Mouse (Mus musculus): ENCODE data around the gene Rpl27. TPM values are rescaled to one million over a fixed set of nuclear protein-coding genes. Genes with fewer than 3 reads are reported as not detected.
A peak's percentile ranks its signal among the peaks of the same experiment; 100 is the strongest.
"Not testable (repeated sequence)": the region's sequence is repeated elsewhere in the genome, so short reads cannot be mapped to it uniquely, and the experiment has no call there.

Gene Rpl27
- polyA plus RNA-seq, 1 experiment from 2014 or later, result 204 TPM

- ATAC-seq, result peak; percentile 50
- 9% methylated on average over 23 of the region's 23 CpGs for WGBS
- H3K9ac ChIP-seq (ENCODE audit: low read depth, low read length), result peak within 1 kb of the TSS; percentile 91
- H3K36me3 ChIP-seq (ENCODE audit: control insufficient read depth, insufficient read depth, low read length), result 0 out of 2 replicates have a peak, but pooled peaks cover 2% of the 10 kb centered on the region
- no peaks in the 10 kb centered on the region for H3K27me3 ChIP-seq (replicated peaks; ENCODE audit: control insufficient read depth, insufficient read depth, low read length)
- H3K9me3 ChIP-seq (ENCODE audit: control insufficient read depth, low read length), result no peaks in the 10 kb centered on the region
- peak within 1 kb of the TSS; percentile 98 for H3K4me3 ChIP-seq (ENCODE audit: low read length)
- H3K4me2 ChIP-seq (ENCODE audit: low read length), result peak within 1 kb of the TSS; percentile 94
- H3K27ac ChIP-seq (ENCODE audit: low read depth, low read length), result peak within 1 kb of the TSS; percentile 92
- peaks cover 24% of the 10 kb centered on the region for H3K4me1 ChIP-seq (ENCODE audit: control insufficient read depth, insufficient read depth, low read depth, low read length)
Measured at GRCm38 (mm10) chr11:101424105-101424851, 17.8 kb upstream of the Rpl27 start, which contains the start of gene Gm27029. TSS of gene Gm27029 (minus strand) at chr11:101424796.

DNA sequence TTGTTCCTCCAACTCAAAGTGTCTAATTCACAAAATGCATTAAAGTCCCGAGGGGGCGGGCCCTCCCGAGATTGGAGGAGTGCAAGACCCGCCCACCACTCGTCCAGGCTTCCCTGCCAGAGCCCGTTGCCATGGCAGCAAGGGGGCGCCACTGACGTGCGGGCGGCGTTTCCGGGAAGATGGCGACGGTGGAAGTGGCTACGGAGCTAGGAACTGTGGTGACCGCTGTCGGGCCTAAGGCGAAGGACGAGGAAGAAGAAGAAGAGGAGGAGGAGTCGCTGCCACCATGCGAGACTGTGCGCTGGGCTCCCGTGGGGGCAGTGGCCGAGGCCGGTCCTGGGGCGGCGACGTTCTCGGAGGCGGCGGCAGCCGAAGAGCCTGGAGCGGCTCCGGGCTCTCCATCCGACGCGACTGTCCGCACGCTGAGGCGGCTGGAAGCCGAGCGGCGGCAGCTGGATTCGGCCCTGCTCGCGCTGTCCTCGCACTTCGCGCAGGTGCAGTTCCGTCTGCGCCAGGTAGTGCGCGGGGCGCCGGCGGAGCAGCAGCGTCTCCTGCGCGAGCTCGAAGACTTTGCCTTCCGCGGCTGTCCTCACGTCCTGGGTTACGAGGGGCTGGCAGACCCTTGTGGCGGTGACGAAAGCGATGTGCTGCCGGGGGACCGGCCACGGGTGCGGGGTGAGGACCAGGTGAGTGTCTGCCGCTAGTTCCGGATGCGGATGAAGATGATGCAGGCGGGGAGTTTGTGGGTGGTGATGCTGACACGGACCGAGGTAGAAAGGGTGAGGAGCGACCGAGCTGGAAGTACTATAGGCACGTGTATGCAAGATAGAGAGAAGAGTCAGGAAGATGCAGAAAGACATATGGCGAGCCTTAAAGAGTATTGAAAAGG is 16.9 kb upstream of the Rpl27 start, which contains the start of the genes Rundc1 and Ptges3l:
TSS of gene Rundc1 (plus strand) at position 161 of the 889 bp plus-strand sequence.
TSS of gene Ptges3l (minus strand) at position 409 of the 889 bp plus-strand sequence.
- peak within 1 kb of the TSS; percentile 98 for H3K4me3 ChIP-seq (ENCODE audit: low read length)
- H3K36me3 ChIP-seq (ENCODE audit: control insufficient read depth, insufficient read depth, low read length), result peaks cover 7% of the 10 kb centered on the region
- under 1% methylated on average over 80 of the region's 81 CpGs for WGBS
- peak within 1 kb of the TSS; percentile 94 for H3K4me2 ChIP-seq (ENCODE audit: low read length)
- H3K27me3 ChIP-seq (replicated peaks; ENCODE audit: control insufficient read depth, insufficient read depth, low read length), result no peaks in the 10 kb centered on the region
- H3K9ac ChIP-seq (ENCODE audit: low read depth, low read length), result peak within 1 kb of the TSS; percentile 91
- H3K4me1 ChIP-seq (ENCODE audit: control insufficient read depth, insufficient read depth, low read depth, low read length), result peaks cover 24% of the 10 kb centered on the region
- H3K9me3 ChIP-seq (ENCODE audit: control insufficient read depth, low read length), result no peaks in the 10 kb centered on the region
- peak within 1 kb of the TSS; percentile 92 for H3K27ac ChIP-seq (ENCODE audit: low read depth, low read length)
- ATAC-seq, result peak; percentile 97

- Histone ChIP-seq H3K4me1 (ENCODE audit: control insufficient read depth, insufficient read depth, low read depth, low read length) (peaks cover 24% of the 10 kb centered on the region), H3K27me3 (replicated peaks; ENCODE audit: control insufficient read depth, insufficient read depth, low read length) (no peaks in the 10 kb centered on the region), H3K9me3 (ENCODE audit: control insufficient read depth, low read length) (no peaks in the 10 kb centered on the region), H3K4me2 (ENCODE audit: low read length) (peak overlapping the region; percentile 94), H3K36me3 (ENCODE audit: control insufficient read depth, insufficient read depth, low read length) (peaks cover 12% of the 10 kb centered on the region), H3K27ac (ENCODE audit: low read depth, low read length) (no peak overlapping the region), H3K4me3 (ENCODE audit: low read length) (peak overlapping the region; percentile 98), H3K9ac (ENCODE audit: low read depth, low read length) (peak overlapping the region; percentile 91)
- ATAC-seq, result no peak
- WGBS, result 66% methylated on average over 8 of the region's 8 CpGs
Measured at GRCm38 (mm10) chr11:101426165-101426564, 15.9 kb upstream of the Rpl27 start.

DNA sequence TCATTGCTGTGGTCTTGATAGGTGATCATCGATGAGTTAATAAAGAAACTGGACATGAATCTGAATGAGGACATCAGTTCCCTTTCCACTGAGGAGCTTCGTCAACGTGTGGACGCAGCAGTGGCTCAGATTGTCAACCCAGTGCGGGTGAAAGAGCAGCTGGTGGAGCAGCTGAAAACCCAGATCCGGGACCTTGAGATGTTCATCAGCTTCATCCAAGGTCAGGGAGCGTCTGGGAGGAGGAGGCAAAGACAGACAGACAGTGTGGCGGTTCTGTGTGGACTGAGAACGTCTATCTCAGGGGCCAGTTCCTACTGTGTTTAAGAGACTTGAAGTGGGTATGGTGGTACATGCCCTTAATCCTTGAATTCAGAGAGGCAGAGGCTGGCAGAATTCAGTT is 10.8 kb upstream of the Rpl27 start:
- WGBS, result 90% methylated on average over 9 of the region's 9 CpGs

GRCm38 (mm10) chr11:101433396-101433795 is 8.7 kb upstream of the Rpl27 start:
- no peaks in the 10 kb centered on the region for H3K27me3 ChIP-seq (replicated peaks; ENCODE audit: control insufficient read depth, insufficient read depth, low read length)
- no peak overlapping the region for H3K9ac ChIP-seq (ENCODE audit: low read depth, low read length)
- no peak overlapping the region for H3K4me3 ChIP-seq (ENCODE audit: low read length)
- H3K36me3 ChIP-seq (ENCODE audit: control insufficient read depth, insufficient read depth, low read length), result peaks cover 36% of the 10 kb centered on the region
- H3K9me3 ChIP-seq (ENCODE audit: control insufficient read depth, low read length), result no peaks in the 10 kb centered on the region
- H3K4me2 ChIP-seq (ENCODE audit: low read length), result no peak overlapping the region
- H3K4me1 ChIP-seq (ENCODE audit: control insufficient read depth, insufficient read depth, low read depth, low read length), result no peaks in the 10 kb centered on the region
- WGBS, result 78% methylated on average over 13 of the region's 13 CpGs
- no peak for ATAC-seq
- H3K27ac ChIP-seq (ENCODE audit: low read depth, low read length), result no peak overlapping the region

More for the DNA sequence above, 10.8 kb upstream of the Rpl27 start:
- no peak overlapping the region for H3K9ac ChIP-seq (ENCODE audit: low read depth, low read length)
- no peaks in the 10 kb centered on the region for H3K27me3 ChIP-seq (replicated peaks; ENCODE audit: control insufficient read depth, insufficient read depth, low read length)
- no peak overlapping the region for H3K4me2 ChIP-seq (ENCODE audit: low read length)
- H3K9me3 ChIP-seq (ENCODE audit: control insufficient read depth, low read length), result no peaks in the 10 kb centered on the region
- no peak overlapping the region for H3K4me3 ChIP-seq (ENCODE audit: low read length)
- H3K27ac ChIP-seq (ENCODE audit: low read depth, low read length), result no peak overlapping the region
- H3K36me3 ChIP-seq (ENCODE audit: control insufficient read depth, insufficient read depth, low read length), result peaks cover 36% of the 10 kb centered on the region
- no peak for ATAC-seq
- peaks cover 9% of the 10 kb centered on the region for H3K4me1 ChIP-seq (ENCODE audit: control insufficient read depth, insufficient read depth, low read depth, low read length)

- WGBS, result 84% methylated on average over 4 of the region's 4 CpGs
- no peak for ATAC-seq
Measured at GRCm38 (mm10) chr11:101435831-101436230, 6.3 kb upstream of the Rpl27 start.

GRCm38 (mm10) chr11:101436916-101437315 is 5.2 kb upstream of the Rpl27 start:
- Histone ChIP-seq H3K4me1 (ENCODE audit: control insufficient read depth, insufficient read depth, low read depth, low read length) (no peaks in the 10 kb centered on the region), H3K9me3 (ENCODE audit: control insufficient read depth, low read length) (no peaks in the 10 kb centered on the region), H3K36me3 (ENCODE audit: control insufficient read depth, insufficient read depth, low read length) (peaks cover 17% of the 10 kb centered on the region), H3K4me2 (ENCODE audit: low read length) (no peak overlapping the region), H3K27me3 (replicated peaks; ENCODE audit: control insufficient read depth, insufficient read depth, low read length) (no peaks in the 10 kb centered on the region), H3K9ac (ENCODE audit: low read depth, low read length) (no peak overlapping the region), H3K27ac (ENCODE audit: low read depth, low read length) (no peak overlapping the region), H3K4me3 (ENCODE audit: low read length) (no peak overlapping the region)
- 59% methylated on average over 4 of the region's 4 CpGs for WGBS
- ATAC-seq, result no peak

More at GRCm38 (mm10) chr11:101435831-101436230, 6.3 kb upstream of the Rpl27 start:
- H3K27ac ChIP-seq (ENCODE audit: low read depth, low read length), result no peak overlapping the region
- H3K9me3 ChIP-seq (ENCODE audit: control insufficient read depth, low read length), result no peaks in the 10 kb centered on the region
- H3K4me3 ChIP-seq (ENCODE audit: low read length), result no peak overlapping the region
- no peaks in the 10 kb centered on the region for H3K4me1 ChIP-seq (ENCODE audit: control insufficient read depth, insufficient read depth, low read depth, low read length)
- H3K36me3 ChIP-seq (ENCODE audit: control insufficient read depth, insufficient read depth, low read length), result peaks cover 26% of the 10 kb centered on the region
- H3K9ac ChIP-seq (ENCODE audit: low read depth, low read length), result no peak overlapping the region
- H3K27me3 ChIP-seq (replicated peaks; ENCODE audit: control insufficient read depth, insufficient read depth, low read length), result no peaks in the 10 kb centered on the region
- no peak overlapping the region for H3K4me2 ChIP-seq (ENCODE audit: low read length)

DNA sequence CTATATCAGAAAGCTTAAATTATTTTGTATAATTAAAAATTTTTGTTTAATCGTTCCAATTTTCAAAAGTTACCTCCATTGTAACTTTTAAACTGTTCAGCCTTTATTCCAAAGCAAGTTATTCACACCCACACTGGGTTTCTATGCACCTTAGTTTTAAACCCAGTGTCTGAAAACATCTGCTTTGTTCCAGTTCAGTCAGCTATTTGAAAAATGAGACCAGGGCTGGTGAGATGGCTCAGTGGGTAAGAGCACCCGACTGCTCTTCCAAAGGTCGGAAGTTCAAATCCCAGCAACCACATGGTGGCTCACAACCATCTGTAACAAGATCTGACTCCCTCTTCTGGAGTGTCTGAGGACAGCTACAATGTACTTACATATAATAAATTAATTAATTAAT is 4.1 kb upstream of the Rpl27 start:
- H3K4me3 ChIP-seq (ENCODE audit: low read length); H3K9me3 ChIP-seq (ENCODE audit: control insufficient read depth, low read length); H3K4me1 ChIP-seq (ENCODE audit: control insufficient read depth, insufficient read depth, low read depth, low read length); H3K27ac ChIP-seq (ENCODE audit: low read depth, low read length); ATAC-seq; H3K9ac ChIP-seq (ENCODE audit: low read depth, low read length); H3K4me2 ChIP-seq (ENCODE audit: low read length); H3K27me3 ChIP-seq (replicated peaks; ENCODE audit: control insufficient read depth, insufficient read depth, low read length): not testable (repeated sequence)
- H3K36me3 ChIP-seq (ENCODE audit: control insufficient read depth, insufficient read depth, low read length), result peaks cover 12% of the 10 kb centered on the region
- 59% methylated on average over 3 of the region's 3 CpGs for WGBS

Measured in hindbrain, embryonic 16.5 days (tissue).